Mouse (Mus musculus) ES-Bruce4 (cell line): ENCODE data around the gene Ctrl.

ENCODE experiments used
- CTCF ChIP-seq: IDR thresholded peaks from one replicate; pipeline ENCODE4 v1.8.1; 2011; ENCODE audit warnings: low read depth, low read length
- EP300 ChIP-seq: IDR thresholded peaks from 2 replicates; pipeline ENCODE4 v1.6.1; 2011; ENCODE audit warnings: low read depth, low read length; ENCODE audit not compliant: insufficient read depth
- POLR2A ChIP-seq: IDR thresholded peaks from one replicate; pipeline ENCODE4 v1.8.1; 2011; ENCODE audit warnings: low read length; ENCODE audit not compliant: insufficient read depth

DNA sequence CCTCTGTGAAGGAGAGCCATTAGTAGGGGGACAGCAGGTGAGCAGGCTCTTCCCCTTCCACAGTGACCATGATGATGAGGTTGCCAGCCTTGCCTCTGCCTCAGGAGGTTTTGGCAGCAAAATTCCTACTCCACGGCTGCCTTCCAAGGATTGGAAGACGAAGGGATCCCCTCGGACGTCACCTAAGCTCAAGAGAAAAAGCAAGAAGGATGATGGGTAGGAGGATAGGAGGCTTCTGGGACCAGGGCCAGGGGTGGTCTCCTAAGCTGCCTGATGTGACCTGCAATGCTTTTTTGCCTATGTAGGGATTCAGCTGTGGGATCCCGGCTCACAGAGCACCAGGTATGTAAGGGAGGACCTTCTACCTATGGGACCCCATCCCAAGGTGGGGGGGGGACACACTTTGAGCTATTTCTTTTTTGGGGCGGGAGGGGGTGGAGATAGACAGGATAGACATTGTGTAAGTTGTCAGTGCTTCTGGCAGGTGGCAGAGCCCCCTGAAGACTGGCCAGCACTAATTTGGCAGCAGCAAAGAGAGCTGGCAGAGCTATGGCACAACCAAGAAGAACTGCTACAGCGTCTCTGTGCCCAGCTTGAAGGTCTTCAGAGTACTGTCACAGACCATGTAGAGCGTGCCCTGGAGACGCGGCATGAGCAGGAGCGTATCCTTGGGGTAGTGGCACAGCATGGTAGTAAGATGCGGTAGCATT lies 43.8 kb downstream of the Ctrl start:
- no peak for TF ChIP-seq CTCF
- no peak for TF ChIP-seq EP300
- no peak for TF ChIP-seq POLR2A
